11 mouse cellular contexts compared by ENCODE assay signal in genomic region chr3:88002291-88002976, GRCm38 (mm10). TPM values are rescaled to one million over a fixed set of nuclear protein-coding genes. Genes with fewer than 3 reads are reported as not detected.
DNase-seq lines count a peak whose midpoint lies in the region; ATAC-seq and TF ChIP-seq lines count a peak whose summit lies in the region.
"Had no signal": no experiment of that assay in that cellular context is flagged by ENCODE, and none has a peak within 500 bp of the region (broad histone marks: within the 10 kb centered on the region; RNA-seq: fewer than 3 reads in every experiment).

No protein-coding gene starts in this region.

- no peak overlapping the region for H3K27ac ChIP-seq in kidney, adult 2 months (ENCODE audit: insufficient read depth, low read depth, low read length)
- H3K27ac ChIP-seq in hindbrain, embryonic 14.5 days: no peak overlapping the region
- H3K27ac ChIP-seq in midbrain, embryonic 16.5 days (ENCODE audit: low read length): peak overlapping the region; percentile 18; the same call in 1 of the 2 replicates

- H3K9ac ChIP-seq in hindbrain, embryonic 14.5 days: no peak overlapping the region
- no peak overlapping the region for H3K9ac ChIP-seq in midbrain, embryonic 16.5 days (ENCODE audit: low read depth, low read length)

- no peak for TF ChIP-seq POLR2A in kidney, adult 2 months (IDR thresholded peaks at IDR 0.05; ENCODE audit: low read depth, low read length)

- peak; percentile 49; the same call in 1 of the 2 replicates for ATAC-seq in hindbrain, embryonic 14.5 days (ENCODE audit: low FRiP score)
- ATAC-seq in midbrain, embryonic 16.5 days: peak; percentile 52

- H3K4me3 ChIP-seq in kidney, adult 2 months (ENCODE audit: insufficient read depth, low read depth, low read length): no peak overlapping the region
- no peak overlapping the region for H3K4me3 ChIP-seq in hindbrain, embryonic 14.5 days (replicated peaks; ENCODE audit: low read length)
- H3K4me3 ChIP-seq in midbrain, embryonic 16.5 days (ENCODE audit: low read depth, low read length): no peak overlapping the region

- H3K4me2 ChIP-seq in hindbrain, embryonic 14.5 days (replicated peaks): peak overlapping the region; percentile 11; the same call in 1 of the 2 replicates
- peak overlapping the region; percentile 18 for H3K4me2 ChIP-seq in midbrain, embryonic 16.5 days (ENCODE audit: low read length)

- H3K27me3 ChIP-seq in kidney, adult 2 months (replicated peaks; ENCODE audit: control insufficient read depth, insufficient read depth, low read length): peaks cover 4% of the 10 kb centered on the region; the same call in 1 of the 2 replicates
- peaks cover 62% of the 10 kb centered on the region for H3K27me3 ChIP-seq in hindbrain, embryonic 14.5 days (ENCODE audit: control insufficient read depth, insufficient read depth, low read length)
- H3K27me3 ChIP-seq in midbrain, embryonic 16.5 days (ENCODE audit: control insufficient read depth, insufficient read depth, low read depth, low read length): peaks cover 53% of the 10 kb centered on the region

- H3K36me3 ChIP-seq in kidney, adult 2 months (ENCODE audit: control insufficient read depth, insufficient read depth, low read length): no peaks in the 10 kb centered on the region
- no peaks in the 10 kb centered on the region for H3K36me3 ChIP-seq in hindbrain, embryonic 14.5 days (replicated peaks; ENCODE audit: control insufficient read depth, insufficient read depth)
- H3K36me3 ChIP-seq in midbrain, embryonic 16.5 days (ENCODE audit: control insufficient read depth, insufficient read depth, low read length): no peaks in the 10 kb centered on the region

- peak; percentile 24 for DNase-seq in kidney, adult 2 months
- DNase-seq in kidney, adult 9 months: no peak
- DNase-seq in adrenal gland, postnatal 25 days: peak; percentile 66
- peak; percentile 39 for DNase-seq in hindbrain, embryonic 14.5 days (ENCODE audit: low spot score)
- no peak for DNase-seq in urinary bladder, postnatal 25 days (ENCODE audit: low spot score)
- DNase-seq in urinary bladder, postnatal 36 days (ENCODE audit: low spot score in 2 of 2): no peak
- DNase-seq in right cerebral cortex, adult 18-20 months: no peak
- DNase-seq: embryo, embryonic 11 days had no signal

- TF ChIP-seq CTCF in kidney, adult 2 months (conservative IDR thresholded peaks at IDR 0.05; ENCODE audit: insufficient read depth, insufficient read length, low read depth, low read length): no peak

- WGBS in kidney, adult 2 months: 4% methylated on average over 17 of the region's 17 CpGs
- WGBS in hindbrain, embryonic 14.5 days: 3% methylated on average over 17 of the region's 17 CpGs
- WGBS in midbrain, embryonic 16.5 days: 5% methylated on average over 17 of the region's 17 CpGs

- H3K4me1 ChIP-seq in kidney, adult 2 months (ENCODE audit: control insufficient read depth, insufficient read depth, low read length): no peaks in the 10 kb centered on the region
- H3K4me1 ChIP-seq in hindbrain, embryonic 14.5 days (replicated peaks; ENCODE audit: control insufficient read depth, insufficient read depth, low read length): peaks cover 18% of the 10 kb centered on the region
- H3K4me1 ChIP-seq in midbrain, embryonic 16.5 days (ENCODE audit: control insufficient read depth, insufficient read depth, low read length): peaks cover 20% of the 10 kb centered on the region

- H3K9me3 ChIP-seq in hindbrain, embryonic 14.5 days (ENCODE audit: control insufficient read depth, low read length): no peaks in the 10 kb centered on the region
- no peaks in the 10 kb centered on the region for H3K9me3 ChIP-seq in midbrain, embryonic 16.5 days (replicated peaks; ENCODE audit: control insufficient read depth, low read length, poor library complexity, severe bottlenecking)

RNA-seq across cellular contexts. Expression of gene Bcan, which starts 2.4 kb away (rescaled TPM):
- 0.34 and 0.48 TPM in 2 replicates for polyA plus RNA-seq in kidney, adult 2 months (2012; rRNA removed)
- 62.8 and 74.9 TPM in 2 replicates for total RNA-seq in adrenal gland, postnatal 25 days (2021)
- 89.1 and 99.3 TPM in 2 replicates for polyA plus RNA-seq in hindbrain, embryonic 14.5 days (2014; fragmentation: Nextera tagmentation; extraction: Ambion mirVana)
- 51.5 and 96.9 TPM in 2 replicates for polyA plus RNA-seq in midbrain, embryonic 16.5 days (2015; fragmentation: Nextera tagmentation; extraction: Ambion mirVana)
- total RNA-seq: hematopoietic stem cell, adult 5-6 weeks; megakaryocyte progenitor cell, adult 5-6 weeks had no signal

RNA-seq across cellular contexts. Expression of gene Hapln2, which starts 24.9 kb away (rescaled TPM):
- not detected in 2 replicates for polyA plus RNA-seq in kidney, adult 2 months (2012; rRNA removed)
- total RNA-seq in adrenal gland, postnatal 25 days (2021): not detected in 2 replicates
- polyA plus RNA-seq in hindbrain, embryonic 14.5 days (2014; fragmentation: Nextera tagmentation; extraction: Ambion mirVana): 0.41 and 0.67 TPM in 2 replicates
- 0.37 and 0.74 TPM in 2 replicates for polyA plus RNA-seq in midbrain, embryonic 16.5 days (2015; fragmentation: Nextera tagmentation; extraction: Ambion mirVana)
- total RNA-seq: hematopoietic stem cell, adult 5-6 weeks; megakaryocyte progenitor cell, adult 5-6 weeks had no signal

RNA-seq across cellular contexts. Expression of gene Nes, which starts 31.6 kb away (rescaled TPM):
- polyA plus RNA-seq in kidney, adult 2 months (2012; rRNA removed): 7.2 and 7.5 TPM in 2 replicates
- total RNA-seq in adrenal gland, postnatal 25 days (2021): 8.7 and 9.3 TPM in 2 replicates
- polyA plus RNA-seq in hindbrain, embryonic 14.5 days (2014; fragmentation: Nextera tagmentation; extraction: Ambion mirVana): 20.5 and 20.7 TPM in 2 replicates
- polyA plus RNA-seq in midbrain, embryonic 16.5 days (2015; fragmentation: Nextera tagmentation; extraction: Ambion mirVana): 14.1 and 21.8 TPM in 2 replicates

RNA-seq across cellular contexts. Expression of gene Gpatch4, which starts 40.5 kb away (rescaled TPM):
- 5.1 and 7.4 TPM in 2 replicates for polyA plus RNA-seq in kidney, adult 2 months (2012; rRNA removed)
- total RNA-seq in adrenal gland, postnatal 25 days (2021): 14.1 and 23.4 TPM in 2 replicates
- 29.8 and 30.4 TPM in 2 replicates for polyA plus RNA-seq in hindbrain, embryonic 14.5 days (2014; fragmentation: Nextera tagmentation; extraction: Ambion mirVana)
- polyA plus RNA-seq in midbrain, embryonic 16.5 days (2015; fragmentation: Nextera tagmentation; extraction: Ambion mirVana): 30.4 and 35.9 TPM in 2 replicates

RNA-seq across cellular contexts. Expression of gene Crabp2, which starts 54.0 kb away (rescaled TPM):
- 0.88 and 0.94 TPM in 2 replicates for polyA plus RNA-seq in kidney, adult 2 months (2012; rRNA removed)
- not detected in 2 replicates for total RNA-seq in adrenal gland, postnatal 25 days (2021)
- polyA plus RNA-seq in hindbrain, embryonic 14.5 days (2014; fragmentation: Nextera tagmentation; extraction: Ambion mirVana): 48.7 and 56.4 TPM in 2 replicates
- polyA plus RNA-seq in midbrain, embryonic 16.5 days (2015; fragmentation: Nextera tagmentation; extraction: Ambion mirVana): 42.5 and 44.4 TPM in 2 replicates
- total RNA-seq: hematopoietic stem cell, adult 5-6 weeks; megakaryocyte progenitor cell, adult 5-6 weeks had no signal

Comparison
In these comparisons a context has a peak if more than half of its experiments do, and no peak if none do; other contexts are left out.
1. DNase-seq: peak in kidney, adult 2 months (single experiment), adrenal gland, postnatal 25 days (single experiment) and hindbrain, embryonic 14.5 days (single experiment); none in kidney, adult 9 months (single experiment), urinary bladder, postnatal 25 days (single experiment), urinary bladder, postnatal 36 days (0 of 2) and right cerebral cortex, adult 18-20 months (single experiment).
2. RNA of gene Bcan, which starts 2.4 kb away (polyA plus RNA-seq): 51.5 to 96.9 TPM in midbrain, embryonic 16.5 days and 89.1 to 99.3 TPM in hindbrain, embryonic 14.5 days; 0.34 to 0.48 TPM in kidney, adult 2 months; every median in the first group is over 10 times any median in the second.